Mouse (Mus musculus): ENCODE results near the gene Borcs7.

DNA sequence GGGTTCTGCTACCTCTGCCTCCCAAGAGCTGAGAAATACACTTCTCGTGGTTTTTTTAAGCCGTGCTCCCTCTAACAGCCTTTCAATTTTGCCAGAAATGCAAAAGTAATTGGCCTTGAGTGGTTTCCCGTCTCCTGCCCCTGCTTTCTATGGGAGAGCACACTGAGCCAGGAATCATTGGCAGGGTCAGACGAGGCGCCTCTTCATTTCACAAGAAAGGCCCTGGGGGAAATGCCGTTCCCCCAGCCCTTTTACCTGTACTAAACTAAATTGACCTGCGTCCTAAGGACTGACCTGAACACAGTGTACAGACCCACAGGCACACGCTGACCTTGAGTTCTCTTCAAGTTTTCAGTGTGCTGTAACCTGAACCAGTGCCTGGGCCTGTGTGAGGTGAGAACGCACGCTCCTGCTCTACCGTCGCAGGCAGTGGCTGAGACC lies 43.6 kb upstream of the Borcs7 start:
- TF ChIP-seq POLR2A (IDR thresholded peaks at IDR 0.05; ENCODE audit: low read depth, low read length) (no peak), CTCF (IDR thresholded peaks at IDR 0.05; ENCODE audit: borderline replicate concordance, insufficient read depth, low read length) (no peak)

Measured in embryonic fibroblast, embryonic 13.5 days (primary cell).